Mouse (Mus musculus): ENCODE results near the gene Gpr15. TPM values are rescaled to one million over a fixed set of nuclear protein-coding genes. Genes with fewer than 3 reads are reported as not detected.

The Gpr15 gene
- total RNA-seq, 2 experiments from 2014 or later, result not detected

DNA sequence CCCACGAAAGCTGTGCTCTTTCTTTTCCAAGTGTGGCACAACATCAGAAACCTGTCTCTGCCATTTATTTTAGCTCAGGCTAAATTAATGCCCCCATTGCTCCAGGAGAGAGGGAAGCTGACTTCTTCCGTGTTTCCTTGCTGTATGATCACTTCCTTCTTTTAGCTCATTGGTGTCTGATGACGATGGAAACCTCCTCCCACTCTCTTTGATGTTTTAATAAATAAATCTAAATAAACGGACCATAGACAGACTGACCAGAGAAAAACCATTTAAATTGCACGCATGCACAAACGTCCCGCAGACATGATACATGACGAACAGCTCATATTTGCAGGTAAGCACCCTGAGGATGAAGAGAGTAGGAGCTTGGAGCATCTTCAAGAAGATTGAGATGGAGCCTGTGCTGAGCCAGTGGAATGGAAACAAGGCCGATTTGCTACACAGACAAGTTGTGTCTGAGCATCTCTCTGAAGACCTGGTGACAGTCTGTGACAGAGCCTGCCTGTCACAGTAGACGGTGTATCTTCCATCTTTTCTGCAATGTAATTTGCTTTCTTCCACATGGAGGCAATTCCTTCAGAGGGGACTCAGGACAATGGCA is 16.4 kb downstream of the Gpr15 start:
- DNase-seq (ENCODE audit: low spot score in 2 of 2), result no peak

DNA sequence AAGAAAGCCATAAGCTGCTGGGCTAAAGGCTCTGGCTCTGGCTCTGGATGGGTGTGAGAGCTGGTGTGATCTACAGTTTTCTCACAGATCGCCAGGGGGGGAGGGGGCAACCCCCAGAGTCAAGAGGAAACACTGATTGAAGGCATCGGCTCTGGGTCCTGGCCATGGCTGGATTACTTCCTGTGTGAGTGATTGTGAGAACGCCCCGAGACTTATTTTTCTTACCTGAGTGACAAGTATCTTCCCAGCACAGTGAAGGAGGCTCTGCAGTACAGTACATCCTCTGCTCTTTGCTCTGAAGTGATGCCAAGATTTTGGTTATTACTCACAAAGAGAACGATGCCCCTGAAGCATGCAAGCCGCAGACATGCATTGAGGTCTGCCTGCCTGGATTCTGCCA is 17.1 kb downstream of the Gpr15 start:
- DNase-seq (ENCODE audit: low spot score in 2 of 2), result no peak

DNA sequence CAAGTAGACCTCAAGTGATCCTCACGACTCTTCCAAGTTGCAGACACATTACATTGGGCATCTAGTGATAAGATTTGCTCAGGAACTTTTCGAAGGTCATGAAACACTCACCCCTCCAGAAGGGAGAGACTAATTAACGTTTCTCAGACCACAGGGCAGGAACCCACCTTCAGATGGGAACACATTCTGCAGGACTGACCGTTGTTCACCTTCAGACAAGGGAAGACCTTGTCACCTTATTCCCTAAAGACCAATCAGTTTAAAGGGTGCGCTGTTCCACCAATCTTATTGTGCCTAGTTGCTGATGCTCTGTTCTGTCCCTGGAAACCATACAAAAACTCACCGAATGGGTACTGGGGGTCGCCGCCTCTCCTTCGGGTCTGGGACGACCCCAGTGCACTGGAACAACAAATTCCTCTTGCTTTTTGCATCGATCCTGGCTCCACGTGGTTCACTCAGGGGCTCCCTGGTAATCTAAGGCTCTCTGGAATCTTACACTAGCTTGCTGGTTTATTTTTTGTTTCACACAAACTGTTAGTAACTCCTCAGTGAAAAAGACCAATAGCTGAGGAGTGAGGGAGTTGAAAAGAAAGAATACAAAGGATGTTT is 17.9 kb downstream of the Gpr15 start:
- DNase-seq (ENCODE audit: low spot score in 2 of 2), result no peak

- no peak for DNase-seq (ENCODE audit: low spot score in 2 of 2)
These were observed 18.7 kb downstream of the Gpr15 start for GRCm38 (mm10) chr16:58700174-58700573.

DNA sequence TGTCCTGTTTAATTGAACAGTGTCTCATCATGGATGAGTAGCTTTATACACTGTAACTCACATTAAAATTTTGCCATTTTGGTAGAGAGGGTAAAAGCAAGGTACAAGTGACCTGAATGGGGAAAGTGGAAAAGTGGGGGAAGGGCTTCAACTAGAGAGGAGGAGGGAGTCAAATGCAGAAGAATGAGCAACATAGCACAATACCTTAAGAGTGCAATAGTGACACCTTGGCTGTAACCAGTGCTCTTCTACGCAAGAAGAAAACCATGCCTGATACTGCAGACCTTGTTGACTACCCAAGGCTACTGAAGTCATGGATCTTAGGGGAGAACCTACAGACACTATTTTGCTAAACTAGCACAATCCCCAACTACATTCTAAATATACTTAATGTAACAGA is 21.6 kb downstream of the Gpr15 start:
- no peak for DNase-seq (ENCODE audit: low spot score in 2 of 2)

DNA sequence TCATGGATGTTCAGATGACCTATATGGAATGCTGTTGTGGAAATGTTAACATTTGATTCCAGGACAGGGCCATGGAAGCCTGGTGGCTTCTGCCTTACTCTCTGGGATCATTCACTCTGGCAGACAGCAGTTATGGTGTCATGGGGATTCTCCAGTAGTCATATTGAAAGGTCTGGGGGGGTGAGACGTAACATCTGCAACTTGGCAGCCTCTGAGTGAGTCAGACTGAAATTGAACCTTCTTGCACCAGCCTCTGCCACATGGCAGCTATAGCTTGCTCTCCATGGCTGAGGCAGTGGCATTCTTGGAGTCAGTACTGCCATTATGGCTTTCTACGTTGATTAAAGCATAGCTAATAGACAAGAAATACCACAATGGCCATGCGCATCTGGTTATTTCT is 22.1 kb downstream of the Gpr15 start:
- DNase-seq (ENCODE audit: low spot score in 2 of 2), result no peak

- DNase-seq (ENCODE audit: low spot score in 2 of 2), result no peak
These were observed 24.8 kb downstream of the Gpr15 start for GRCm38 (mm10) chr16:58694091-58694490.

GRCm38 (mm10) chr16:58690322-58690732 is 28.5 kb downstream of the Gpr15 start:
- DNase-seq (ENCODE audit: low spot score in 2 of 2), result no peak

GRCm38 (mm10) chr16:58689555-58690169 is 29.2 kb downstream of the Gpr15 start:
- DNase-seq (ENCODE audit: low spot score in 2 of 2), result no peak

DNA sequence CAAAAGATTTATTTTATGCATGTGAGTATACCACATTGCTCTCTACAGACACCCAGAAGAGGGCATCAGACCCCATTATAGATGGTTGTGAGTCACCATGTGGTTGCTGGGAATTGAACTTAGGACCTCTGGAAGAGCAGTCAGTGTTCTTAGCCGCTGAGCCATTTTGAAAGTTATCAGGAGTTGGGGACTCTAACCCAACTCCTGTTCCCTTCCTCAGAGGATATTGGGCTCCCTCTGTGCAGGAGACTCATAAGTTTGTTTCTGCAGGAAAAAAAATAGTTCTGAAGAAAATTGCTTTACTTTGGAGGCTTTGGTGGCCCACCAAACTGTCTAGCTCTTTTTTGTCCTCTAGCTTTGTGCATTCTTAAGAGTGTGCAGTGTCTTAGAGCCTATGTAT is 30.3 kb downstream of the Gpr15 start:
- DNase-seq (ENCODE audit: low spot score in 2 of 2), result no peak

- DNase-seq (ENCODE audit: low spot score in 2 of 2), result no peak
These were observed 33.0 kb downstream of the Gpr15 start for GRCm38 (mm10) chr16:58685548-58686537.

DNA sequence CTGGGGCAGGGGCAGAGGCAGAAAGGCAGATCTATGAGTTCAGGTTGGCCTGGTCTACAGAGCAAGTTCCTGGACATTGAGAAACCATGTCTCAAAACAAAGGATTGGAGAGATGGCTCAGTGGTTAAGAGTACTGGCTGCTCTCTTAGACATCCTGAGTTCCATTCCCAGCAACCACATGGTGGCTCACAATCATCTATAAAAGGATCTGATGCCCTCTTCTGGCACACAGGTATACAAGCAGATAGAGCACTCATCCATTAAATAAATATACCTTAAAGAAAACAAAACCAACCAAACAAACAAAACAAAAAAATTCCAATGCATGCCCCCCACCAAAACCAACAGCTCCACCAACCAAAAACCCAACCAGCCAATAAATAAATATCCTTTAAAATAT is 34.3 kb downstream of the Gpr15 start:
- no peak for DNase-seq (ENCODE audit: low spot score in 2 of 2)

DNA sequence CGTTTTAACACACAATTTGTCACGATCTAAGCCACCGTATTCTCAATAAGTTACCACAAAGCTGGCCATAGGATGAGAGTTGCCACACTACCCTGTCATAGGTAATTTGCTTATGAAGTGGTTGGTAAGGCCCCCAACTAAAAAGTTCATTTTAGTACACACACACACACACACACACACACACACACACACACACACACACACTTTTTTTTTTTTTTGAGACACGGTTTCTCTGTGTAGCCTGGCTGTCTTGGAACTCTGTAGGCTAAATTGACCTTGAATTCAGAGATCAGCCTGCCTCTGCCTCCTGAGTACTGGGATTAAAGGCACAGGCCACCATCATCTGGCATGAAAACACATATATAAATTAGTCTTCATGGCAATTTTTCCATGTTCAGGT is 35.0 kb downstream of the Gpr15 start:
- DNase-seq (ENCODE audit: low spot score in 2 of 2), result no peak

GRCm38 (mm10) chr16:58682870-58683269 is 36.0 kb downstream of the Gpr15 start:
- DNase-seq (ENCODE audit: low spot score in 2 of 2), result no peak

GRCm38 (mm10) chr16:58682046-58682445 is 36.8 kb downstream of the Gpr15 start:
- no peak for DNase-seq (ENCODE audit: low spot score in 2 of 2)

DNA sequence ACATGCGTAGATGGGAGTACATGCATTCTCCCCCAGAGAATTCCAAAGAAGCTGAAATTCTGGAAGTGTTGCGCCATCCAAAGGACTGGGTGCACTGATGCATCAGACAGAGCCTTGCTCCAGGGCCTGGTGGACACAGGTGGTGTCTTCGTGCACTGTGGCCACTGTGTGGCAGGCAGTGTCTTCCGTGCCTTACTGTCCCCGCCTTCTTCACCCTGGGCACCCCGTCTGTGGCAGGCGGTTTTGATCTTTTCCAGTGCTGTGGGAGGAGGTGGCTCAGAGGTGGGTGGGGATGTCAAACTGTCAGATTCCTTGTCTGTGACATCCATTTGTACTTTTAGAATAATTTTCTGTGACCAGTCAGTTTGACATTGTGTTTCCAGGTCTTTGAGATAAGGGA is 40.2 kb downstream of the Gpr15 start:
- no peak for DNase-seq (ENCODE audit: low spot score in 2 of 2)

GRCm38 (mm10) chr16:58677491-58677890 is 41.4 kb downstream of the Gpr15 start:
- no peak for DNase-seq (ENCODE audit: low spot score in 2 of 2)

- DNase-seq (ENCODE audit: low spot score in 2 of 2), result no peak
These were observed 42.2 kb downstream of the Gpr15 start for GRCm38 (mm10) chr16:58676633-58677032.

GRCm38 (mm10) chr16:58676156-58676555 is 42.7 kb downstream of the Gpr15 start:
- DNase-seq (ENCODE audit: low spot score in 2 of 2), result no peak

- DNase-seq (ENCODE audit: low spot score in 2 of 2), result peak; percentile 86 to 91
These were observed 43.6 kb downstream of the Gpr15 start for GRCm38 (mm10) chr16:58675256-58675655.

- DNase-seq (ENCODE audit: low spot score in 2 of 2), result no peak
These were observed 45.0 kb downstream of the Gpr15 start for GRCm38 (mm10) chr16:58673811-58674410.

Data from layer of hippocampus, adult 18-20 months (tissue).